Mouse (Mus musculus): ENCODE measurements at regions not wholly inside any gene's neighbourhood (a gene's known extent, or its start where the extent isn't known, plus 50 kb on each side); places are given as distances from the start of the nearest gene placed in this dataset.

DNA sequence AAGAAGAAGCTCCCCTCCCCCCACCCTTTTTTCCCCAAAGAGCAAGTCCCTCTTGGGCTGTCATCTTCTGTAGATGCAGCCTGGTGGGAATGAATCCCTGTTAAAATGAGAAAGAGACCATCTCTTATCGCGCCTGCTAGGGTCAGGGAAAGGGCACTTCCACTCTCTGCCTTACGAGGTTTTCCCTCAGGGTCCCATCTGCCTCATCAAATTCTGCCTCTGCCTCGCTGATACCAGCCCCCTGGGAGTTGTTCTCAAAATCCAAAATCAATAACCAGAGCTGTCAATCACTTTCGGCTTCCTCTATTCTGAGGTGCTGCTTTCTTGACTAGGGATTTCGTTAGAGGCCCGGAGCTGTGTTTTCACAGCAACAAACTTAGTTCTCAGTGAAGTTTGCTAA, 255.7 kb downstream of the Stim2 start:
- DNase-seq (ENCODE audit: low spot score): no peak

DNA sequence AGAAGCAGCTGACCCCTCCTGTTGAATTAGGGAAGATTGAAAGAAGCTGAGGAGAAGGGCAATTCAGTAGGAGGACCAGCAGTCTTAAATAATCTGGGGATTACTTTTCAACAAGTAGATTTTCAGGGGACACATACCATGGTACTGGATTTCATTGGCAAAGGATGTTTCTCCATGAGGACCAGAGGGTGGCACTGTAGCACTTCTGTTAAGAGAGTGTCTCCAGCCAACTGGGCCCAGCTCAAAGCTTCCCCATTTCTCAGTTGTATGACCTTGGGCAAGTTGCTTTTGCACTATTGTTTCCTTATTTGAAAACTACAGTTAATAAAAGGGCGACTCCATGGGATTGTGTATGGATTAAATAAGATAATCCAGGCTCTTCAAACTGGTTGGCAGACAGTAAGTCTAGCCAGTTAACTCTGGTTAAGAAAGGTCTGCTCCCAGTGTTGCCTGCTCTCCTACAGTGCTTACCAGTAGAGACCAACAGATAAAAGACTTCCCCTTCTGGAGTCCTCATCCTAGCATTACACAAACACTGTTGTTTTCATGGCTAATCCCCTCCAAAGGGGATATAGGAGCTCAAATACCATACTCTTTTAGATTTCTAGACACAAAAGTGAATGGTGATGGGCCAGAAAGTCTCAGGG, 259.9 kb downstream of the Stim2 start:
- peak; percentile 23 for DNase-seq (ENCODE audit: low spot score)

DNA sequence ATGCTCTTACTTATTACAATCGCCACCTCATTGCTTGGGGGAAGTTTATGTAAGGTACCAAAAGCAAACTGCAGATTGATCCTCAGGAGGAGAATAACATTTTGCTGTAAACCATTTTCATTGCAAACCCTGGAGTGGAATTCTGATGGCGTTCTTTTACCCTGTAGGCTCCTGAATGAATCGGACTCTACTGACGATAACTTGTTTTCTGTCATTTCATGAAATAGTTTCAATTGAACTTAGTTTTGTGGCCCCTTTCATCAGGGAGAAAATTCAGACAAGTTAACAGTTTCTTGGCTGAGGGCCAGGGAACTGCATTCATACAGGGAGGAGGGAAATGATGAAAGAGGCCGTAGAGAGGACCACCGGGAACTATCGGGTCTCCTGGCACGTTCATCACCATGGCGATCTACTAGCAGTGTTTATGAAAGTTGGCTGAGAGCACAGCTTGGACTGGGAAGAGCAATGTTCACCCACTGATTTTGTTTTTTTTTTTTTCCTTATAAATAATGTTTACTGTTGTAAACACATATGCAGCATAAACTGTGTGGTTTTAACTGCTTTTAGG, 266.7 kb downstream of the Stim2 start:
- DNase-seq (ENCODE audit: low spot score): no peak

DNA sequence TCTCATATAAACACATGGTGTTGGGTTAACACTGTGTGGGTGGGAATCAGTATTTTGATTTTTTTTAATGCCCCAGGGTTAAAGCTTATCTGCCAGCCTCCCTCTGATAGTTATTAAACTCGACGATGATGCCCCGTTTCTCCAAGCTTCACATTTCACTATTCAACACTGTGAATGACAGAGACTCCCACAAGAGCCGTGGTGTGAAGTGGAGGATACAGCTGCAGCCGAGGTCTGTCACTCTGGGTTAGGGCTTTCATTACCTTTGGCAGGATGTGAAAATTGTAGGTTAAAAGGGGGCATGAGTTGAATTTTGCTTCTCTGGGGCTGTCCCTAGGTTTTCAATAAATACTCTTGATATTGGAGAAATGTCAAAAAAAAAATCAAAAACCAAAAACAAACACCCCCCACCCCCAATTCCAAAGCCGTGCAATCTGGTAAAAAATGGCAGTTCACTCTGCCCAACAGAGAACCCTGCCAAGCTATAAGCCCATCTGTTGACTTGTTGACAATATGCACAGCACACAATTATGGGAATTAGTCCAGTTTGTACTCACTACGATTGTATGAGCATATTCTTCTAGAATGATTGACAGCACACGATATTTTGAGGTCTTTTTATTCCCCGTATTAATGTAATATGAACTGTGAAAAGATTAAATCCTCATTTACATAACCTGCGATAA, 269.7 kb downstream of the Stim2 start:
- no peak for DNase-seq (ENCODE audit: low spot score)

DNA sequence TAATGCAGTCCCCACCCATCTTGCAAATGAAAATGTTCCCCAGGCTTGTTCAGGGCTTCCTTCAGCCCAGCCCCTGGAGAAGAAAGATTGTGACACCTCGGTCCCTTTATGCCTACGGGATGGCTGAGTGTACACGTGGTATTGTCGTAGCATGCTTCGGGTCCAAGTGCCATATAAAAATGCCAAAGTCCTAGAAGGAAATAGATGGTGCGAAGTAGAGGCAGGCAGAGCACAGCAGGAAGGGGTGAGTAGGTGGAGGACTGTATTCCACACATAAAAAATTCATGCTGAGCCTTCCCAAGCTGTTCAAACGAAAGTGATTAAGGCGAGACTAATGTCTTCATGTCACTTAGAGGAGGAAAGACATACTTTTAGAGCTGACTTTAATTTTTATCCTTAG, 281.1 kb downstream of the Stim2 start:
- no peak for DNase-seq (ENCODE audit: low spot score)

DNA sequence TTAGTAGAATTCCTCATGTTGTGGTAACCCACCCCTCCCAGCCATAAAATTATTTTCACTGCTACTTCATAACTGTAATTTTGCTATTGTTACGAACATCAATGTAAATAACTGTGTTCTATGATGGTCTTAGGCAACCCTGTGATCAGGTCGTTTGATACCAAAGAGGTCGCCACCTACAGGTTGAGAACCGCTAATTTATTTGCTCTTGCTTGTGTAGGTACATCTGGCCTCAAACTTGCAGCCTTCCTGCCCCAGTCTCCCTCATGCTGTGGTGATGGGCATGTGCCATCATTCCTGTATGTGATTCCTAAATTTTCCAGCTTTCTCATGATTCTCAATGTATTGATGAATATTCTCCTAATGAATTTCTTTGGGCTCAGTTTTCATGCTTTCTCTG, 282.4 kb downstream of the Stim2 start:
- DNase-seq (ENCODE audit: low spot score): no peak

DNA sequence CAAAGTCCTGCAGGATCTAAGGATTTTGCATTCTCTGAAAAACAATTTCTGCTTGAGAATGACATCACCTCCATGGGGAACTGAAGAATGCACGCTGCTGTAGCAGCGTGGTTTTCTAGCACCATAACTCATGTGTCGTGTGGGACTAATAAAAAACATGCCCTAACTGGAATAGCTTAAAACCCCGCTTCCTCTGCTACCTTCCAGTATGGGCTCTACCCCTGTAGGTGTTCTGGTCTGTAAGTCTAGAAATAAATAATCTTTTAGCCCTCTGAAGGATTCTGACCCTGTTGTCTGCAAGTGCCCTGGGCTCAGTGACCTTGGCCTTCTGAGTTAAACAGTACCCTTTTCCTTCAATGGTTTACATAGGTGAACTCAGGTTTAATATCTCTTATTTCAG, 282.8 kb downstream of the Stim2 start:
- no peak for DNase-seq (ENCODE audit: low spot score)

DNA sequence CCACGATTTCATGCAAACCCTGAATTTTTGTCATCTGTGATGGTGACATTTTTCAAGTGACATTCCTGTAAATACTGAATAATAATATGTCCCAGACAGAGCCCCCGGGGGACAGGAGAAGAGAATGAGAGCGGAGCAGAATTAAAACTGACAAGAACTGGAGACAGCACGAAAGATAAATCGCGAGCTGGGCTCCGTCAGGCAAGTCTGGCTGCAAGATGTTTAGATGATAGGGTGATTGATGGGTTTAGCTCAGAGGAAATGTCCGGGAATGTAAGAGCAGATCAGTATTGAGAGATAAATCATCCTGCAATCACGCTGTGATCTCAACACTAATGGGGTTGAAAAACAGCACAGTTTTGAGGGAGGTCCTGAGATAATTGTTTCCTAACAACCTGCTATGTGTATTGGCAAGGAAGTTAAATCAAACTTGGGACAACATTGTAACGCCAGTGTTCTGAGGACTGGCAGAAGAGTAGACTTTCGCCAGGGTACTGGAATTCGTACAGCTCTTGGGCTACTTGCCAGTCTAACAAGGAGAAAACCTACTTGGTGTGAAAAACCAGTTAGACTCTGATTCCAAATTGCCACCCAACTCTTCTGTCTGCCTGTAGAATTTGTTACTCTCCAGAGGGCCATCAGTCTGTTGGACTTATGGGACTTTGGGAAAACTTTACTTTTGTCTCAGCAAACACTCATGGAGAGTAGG, 292.2 kb downstream of the Stim2 start:
- no peak for DNase-seq (ENCODE audit: low spot score)

DNA sequence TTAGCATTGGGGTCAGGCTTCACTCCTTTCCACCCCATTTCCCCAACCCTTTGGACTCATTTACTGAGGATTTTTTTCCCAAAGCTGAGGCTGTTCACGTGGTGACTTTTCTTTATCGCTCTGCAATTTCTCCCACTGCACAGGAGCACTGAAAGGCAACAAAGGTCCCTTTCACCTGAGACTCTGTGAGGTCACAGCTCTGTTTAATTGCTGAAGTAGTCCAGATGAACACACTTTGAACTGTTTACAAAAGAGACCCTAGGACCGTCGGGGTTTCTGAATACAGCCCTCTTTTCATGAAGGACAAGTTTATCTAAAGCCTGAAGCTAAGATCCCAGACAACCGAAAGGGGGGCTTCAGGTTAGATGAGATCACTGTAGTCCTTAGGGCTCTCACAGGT, 293.6 kb downstream of the Stim2 start:
- no peak for DNase-seq (ENCODE audit: low spot score)

DNA sequence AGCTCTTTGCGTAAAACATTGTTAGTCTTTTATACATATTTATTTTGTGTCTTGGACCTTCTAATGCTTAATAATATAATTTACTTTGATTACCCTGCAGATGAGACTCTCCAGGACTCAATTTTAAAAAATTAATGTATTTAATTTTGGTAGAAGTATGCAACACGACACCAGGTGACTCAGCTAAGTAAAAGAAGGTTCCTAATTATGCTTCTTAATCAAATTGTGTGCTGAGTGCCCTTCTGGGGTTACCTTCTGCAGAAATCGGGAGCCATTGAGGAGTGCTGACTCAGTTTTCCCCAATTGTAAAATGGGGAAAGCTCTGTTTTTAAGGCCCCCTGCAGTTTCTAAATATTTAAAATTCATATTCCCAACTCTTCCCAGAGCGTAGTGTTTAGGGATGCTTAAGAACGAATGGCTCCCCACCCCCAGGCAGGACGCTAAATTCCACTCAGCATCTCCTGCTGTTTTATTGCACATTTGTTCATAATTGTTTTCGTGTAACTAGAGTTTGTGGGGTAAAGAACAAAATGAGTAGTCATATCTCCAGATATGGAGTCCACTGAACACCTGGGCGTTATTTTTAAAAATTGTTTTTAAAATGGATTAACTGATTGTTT, 315.5 kb downstream of the Stim2 start:
- DNase-seq (ENCODE audit: low spot score): no peak

DNA sequence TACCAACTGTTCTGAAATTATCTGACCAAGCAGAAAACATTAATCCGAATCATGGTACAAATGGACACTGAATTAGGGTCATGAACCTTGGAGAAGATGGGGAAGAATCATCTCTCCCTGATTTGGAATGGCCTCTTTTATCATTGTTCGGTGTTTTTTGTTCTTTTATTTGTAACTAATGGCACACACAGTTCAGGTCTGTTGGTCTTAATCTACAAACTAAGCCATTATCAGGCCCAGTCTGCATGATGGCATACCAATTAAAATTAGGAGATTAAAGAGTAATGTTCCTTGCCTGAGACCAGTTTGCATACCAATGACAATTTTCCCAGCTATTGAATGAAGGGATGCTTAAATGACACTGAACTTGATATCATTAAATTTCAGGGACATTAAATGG, 332.1 kb downstream of the Stim2 start:
- no peak for DNase-seq (ENCODE audit: low spot score)

DNA sequence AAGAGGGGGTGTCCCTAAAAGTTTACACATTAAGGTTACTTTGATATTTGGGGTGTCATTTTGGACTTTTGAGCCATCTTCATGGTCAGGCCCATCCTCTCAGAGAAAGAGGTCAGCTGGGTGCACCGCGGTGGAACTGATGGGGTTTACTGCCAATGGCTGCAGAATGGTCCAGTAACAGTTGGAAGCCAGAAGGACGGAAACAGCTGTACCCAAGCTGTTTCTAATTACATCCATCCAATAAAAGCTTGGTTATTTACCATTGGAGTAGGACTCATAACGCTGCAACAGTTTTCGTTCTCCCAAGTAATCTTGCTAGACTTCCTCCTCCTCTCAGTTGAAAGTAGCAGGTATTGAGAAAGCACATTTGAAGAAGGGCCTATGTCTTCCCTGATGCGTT, 344.7 kb downstream of the Stim2 start:
- no peak for DNase-seq (ENCODE audit: low spot score)

DNA sequence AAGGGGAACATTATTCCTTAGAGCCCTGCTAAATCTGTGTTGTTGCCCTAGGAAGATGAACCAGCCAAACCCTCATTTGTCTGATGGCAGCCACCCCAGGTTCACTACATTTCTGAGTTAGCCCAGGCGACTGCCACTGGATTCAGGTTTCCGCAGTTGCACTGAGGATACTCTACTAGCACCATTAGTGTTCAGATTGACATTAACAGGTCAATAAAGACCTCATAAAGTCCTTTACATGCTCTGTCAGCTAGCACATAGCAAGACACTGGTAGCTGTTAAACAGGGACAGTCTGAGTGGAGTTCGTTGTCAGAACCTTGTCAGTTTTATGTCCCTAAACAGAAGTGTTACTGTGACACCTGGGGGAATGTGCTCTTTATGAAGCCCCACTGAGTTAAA, 345.1 kb downstream of the Stim2 start:
- DNase-seq (ENCODE audit: low spot score): no peak

DNA sequence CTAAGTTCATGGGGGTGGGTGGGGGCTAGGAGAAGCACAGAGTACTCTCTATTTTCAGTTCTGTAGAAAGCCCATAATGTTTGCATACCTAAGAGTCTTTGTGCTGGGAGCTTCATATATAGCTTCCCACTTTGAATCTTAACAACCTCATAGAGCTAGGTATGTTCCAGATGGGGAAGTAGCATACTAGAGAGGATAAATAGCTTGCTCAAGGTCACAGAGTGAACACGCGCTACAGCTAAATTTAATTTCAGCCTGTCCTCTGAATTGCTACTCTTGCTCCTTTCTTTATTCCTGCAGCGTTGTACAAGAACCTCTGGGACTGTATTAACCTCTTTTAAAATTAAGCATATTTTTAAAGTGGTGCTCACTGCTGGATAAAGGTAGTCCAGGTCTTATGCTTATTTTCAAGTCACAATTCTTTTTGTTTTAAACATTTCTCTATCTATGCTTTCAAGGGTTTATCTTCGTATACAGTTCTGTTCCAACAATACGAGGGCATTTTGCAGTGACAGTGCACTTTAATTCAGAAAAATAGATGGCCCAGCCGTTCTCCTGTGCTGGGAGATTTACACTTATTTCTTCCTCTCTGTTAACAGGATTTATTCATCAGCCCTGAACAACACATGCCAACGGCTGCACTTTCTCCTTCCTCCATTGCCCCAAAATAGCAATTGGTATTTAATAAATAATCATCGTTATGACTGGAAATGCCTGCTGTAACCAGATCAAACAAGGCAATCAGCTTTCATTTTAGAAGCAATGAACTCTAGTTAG, 350.7 kb downstream of the Stim2 start:
- no peak for DNase-seq (ENCODE audit: low spot score)

DNA sequence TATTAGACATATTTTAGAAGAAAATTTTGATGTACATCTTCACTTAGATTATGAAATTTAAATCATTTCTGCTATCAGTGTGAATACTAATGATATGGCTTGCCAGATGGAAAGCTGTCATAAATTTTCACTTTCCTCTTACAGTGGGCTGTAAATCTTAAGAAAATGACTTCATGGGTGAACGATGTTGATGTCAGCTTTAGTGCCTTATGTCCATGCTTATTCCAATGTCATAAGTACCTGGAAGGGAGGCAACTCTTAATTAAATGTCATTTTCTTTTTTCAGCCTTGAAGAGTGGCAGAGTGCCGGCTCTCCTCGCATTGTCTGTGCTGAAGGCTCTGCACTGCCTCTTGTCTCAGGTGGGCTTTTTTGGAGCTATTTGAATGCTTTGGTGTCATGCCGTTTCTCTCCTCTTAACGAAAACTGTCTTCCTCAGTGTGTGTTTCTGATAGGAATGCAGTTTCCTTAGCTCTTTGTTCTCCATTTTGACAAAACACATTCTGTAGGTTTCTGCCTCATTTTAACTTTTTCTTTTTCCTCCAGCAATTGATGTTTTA, 351.6 kb downstream of the Stim2 start:
- no peak for DNase-seq (ENCODE audit: low spot score)

DNA sequence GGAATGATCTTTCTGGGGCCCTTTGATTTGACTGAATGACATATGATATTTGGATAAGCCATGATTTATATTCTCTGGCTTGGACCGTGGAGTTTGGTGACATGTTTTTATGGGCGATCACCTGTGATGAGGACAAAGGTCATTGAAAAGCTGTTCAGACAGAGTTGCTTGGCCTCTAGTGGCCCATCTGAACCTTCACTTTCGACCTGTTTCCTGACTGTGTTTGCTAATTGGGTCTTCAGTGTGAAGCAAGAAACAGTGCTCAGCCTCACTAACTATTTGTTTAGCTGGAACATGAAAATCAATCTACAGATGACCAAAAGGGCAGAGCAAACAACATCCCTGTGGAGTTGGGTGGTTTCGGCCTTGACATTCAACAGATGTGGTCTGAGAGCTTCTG, 357.8 kb downstream of the Stim2 start:
- no peak for DNase-seq (ENCODE audit: low spot score)

DNA sequence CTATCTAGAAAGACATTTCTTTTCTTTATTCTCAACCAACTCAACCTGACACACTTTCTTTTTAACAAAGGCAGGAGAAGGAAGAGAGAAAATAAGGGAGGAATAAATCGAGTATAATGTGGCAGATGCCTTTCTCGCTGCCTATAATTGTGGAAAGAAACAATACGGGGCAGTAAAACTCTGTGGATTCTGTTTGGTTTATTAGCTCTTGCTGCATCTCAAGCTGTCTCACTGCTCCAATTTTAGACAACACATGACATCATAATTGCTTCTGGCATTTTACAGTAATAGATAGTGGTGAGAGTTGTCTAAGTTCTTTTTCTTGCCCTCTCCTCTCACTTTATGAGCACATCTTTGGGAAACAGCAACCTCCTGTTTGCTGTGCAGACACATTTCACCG, 359.2 kb downstream of the Stim2 start:
- no peak for DNase-seq (ENCODE audit: low spot score)

DNA sequence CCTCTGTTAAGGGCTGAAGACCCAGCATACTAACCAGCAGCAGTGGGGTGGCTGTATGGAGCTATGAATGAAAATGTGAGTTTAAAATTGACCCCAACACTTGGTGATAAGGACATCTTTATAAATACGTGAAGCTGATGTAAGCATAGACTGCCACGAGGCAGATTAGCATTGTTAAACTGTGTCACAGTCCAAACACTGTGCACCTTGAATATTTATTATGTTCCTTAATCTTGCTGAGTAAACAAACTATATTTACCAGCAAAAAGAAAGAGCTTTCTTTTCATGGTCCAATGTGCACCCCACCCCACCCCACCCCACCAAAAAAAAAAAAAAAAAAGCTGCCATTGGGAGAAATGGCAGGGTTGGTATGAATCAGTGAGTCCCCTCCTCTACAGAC, 359.9 kb downstream of the Stim2 start:
- DNase-seq (ENCODE audit: low spot score): no peak

All from layer of hippocampus, adult 11-12 months (tissue).